Mouse (Mus musculus) stomach, postnatal 0 days (tissue): ENCODE measurements at regions not wholly inside any gene's neighbourhood (a gene's known extent, or its start where the extent isn't known, plus 50 kb on each side); places are given as distances from the start of the nearest gene placed in this dataset.

Experiments
- CTCF ChIP-seq: IDR thresholded peaks from 2 replicates; pipeline ENCODE4 v1.5.1; 2016; ENCODE audit warnings: antibody characterized with exemption, low read depth, mild to moderate bottlenecking, moderate library complexity
- EP300 ChIP-seq: optimal IDR thresholded peaks from 2 replicates; pipeline ENCODE3; 2016; ENCODE audit warnings: antibody characterized with exemption

GRCm38 (mm10) chr1:71722211-71723038 lies 69.4 kb upstream of the Fn1 start:
- TF ChIP-seq CTCF (no peak), EP300 (no peak)
